Mouse (Mus musculus): ENCODE data around the gene Sdk1. TPM values are rescaled to one million over a fixed set of nuclear protein-coding genes. Genes with fewer than 3 reads are reported as not detected.

Sdk1 gene
- polyA plus RNA-seq, 1 experiment from 2014 or later: 0.80 TPM

DNA sequence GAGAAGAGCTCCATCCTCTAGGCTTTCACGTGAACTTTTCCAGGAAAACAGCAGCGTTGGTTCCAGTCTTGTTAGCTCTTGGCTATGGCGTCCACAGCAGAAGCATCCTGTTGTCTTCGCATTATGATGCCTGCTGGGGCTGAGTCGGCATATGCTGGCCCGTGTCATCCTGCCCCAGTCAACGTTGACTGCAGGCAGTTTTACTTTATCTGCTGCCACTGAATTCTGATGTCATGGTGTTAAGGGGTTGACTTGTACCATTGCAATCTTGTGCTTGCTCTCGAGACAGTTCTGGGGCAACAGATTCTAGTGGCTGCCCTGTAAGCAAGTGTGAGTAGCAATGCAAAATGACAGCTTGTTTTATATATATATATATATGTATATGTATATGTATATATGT, 153.3 kb downstream of the Sdk1 start:
- no peak for ATAC-seq
- no peak overlapping the region for H3K4me3 ChIP-seq
- no peaks in the 10 kb centered on the region for H3K9me3 ChIP-seq (replicated peaks)
- H3K4me2 ChIP-seq: no peak overlapping the region
- no peaks in the 10 kb centered on the region for H3K36me3 ChIP-seq
- WGBS (ENCODE audit: insufficient replicate concordance): 66% methylated on average over 8 of the region's 8 CpGs
- no peaks in the 10 kb centered on the region for H3K27me3 ChIP-seq (replicated peaks)
- H3K9ac ChIP-seq: no peak overlapping the region
- no peak overlapping the region for H3K27ac ChIP-seq
- no peaks in the 10 kb centered on the region for H3K4me1 ChIP-seq

DNA sequence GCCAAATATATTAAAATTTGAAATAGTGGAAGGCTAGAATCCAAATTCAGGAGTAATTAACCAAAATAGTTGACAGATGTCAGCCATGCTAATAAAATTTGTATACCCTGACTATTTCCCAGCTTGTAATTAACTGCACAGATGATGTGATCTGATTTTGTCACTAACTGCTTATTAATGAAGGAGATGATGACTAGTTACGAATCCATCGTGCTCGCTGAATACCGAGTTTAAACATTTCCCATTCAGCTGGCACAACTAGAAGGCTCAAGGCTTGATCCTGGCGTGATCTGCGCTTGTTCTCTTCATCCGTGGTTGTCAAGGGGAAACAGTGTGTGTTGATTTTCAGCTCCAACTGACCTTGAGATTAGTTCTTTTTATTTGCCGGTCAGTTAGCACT, 162.5 kb downstream of the Sdk1 start:
- WGBS (ENCODE audit: insufficient replicate concordance): 70% methylated on average over 8 of the region's 8 CpGs
- Histone ChIP-seq H3K27me3 (replicated peaks) (no peaks in the 10 kb centered on the region), H3K4me2 (no peak overlapping the region), H3K4me3 (no peak overlapping the region), H3K9ac (no peak overlapping the region), H3K4me1 (no peaks in the 10 kb centered on the region), H3K9me3 (replicated peaks) (no peaks in the 10 kb centered on the region), H3K36me3 (no peaks in the 10 kb centered on the region), H3K27ac (no peak overlapping the region)
- no peak for ATAC-seq

DNA sequence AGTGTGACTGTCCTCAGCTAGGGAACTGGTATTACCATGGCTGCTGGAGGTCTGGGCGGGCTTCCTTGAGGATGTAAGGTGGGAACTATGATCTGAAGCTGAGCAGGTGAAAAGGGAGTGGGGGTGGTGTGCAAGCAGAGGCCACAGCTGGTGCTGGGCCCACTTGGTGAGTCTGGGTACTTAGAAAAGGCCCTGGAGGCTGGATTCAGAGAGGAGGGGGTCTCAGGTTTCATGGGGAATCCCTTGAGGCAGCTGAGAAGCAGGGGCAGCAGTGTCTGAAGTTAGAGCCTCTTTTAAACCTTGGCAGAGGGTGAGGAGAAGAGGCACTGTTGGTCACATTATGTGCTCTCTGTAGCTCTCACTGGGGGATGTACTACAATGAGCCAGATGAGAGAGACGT, 163.4 kb downstream of the Sdk1 start:
- H3K27ac ChIP-seq: no peak overlapping the region
- H3K27me3 ChIP-seq (replicated peaks): no peaks in the 10 kb centered on the region
- 17% methylated on average over 2 of the region's 2 CpGs for WGBS (ENCODE audit: insufficient replicate concordance)
- H3K4me2 ChIP-seq: no peak overlapping the region
- no peaks in the 10 kb centered on the region for H3K4me1 ChIP-seq
- no peak overlapping the region for H3K4me3 ChIP-seq
- no peak for ATAC-seq
- H3K9ac ChIP-seq: no peak overlapping the region
- H3K9me3 ChIP-seq (replicated peaks): no peaks in the 10 kb centered on the region
- no peaks in the 10 kb centered on the region for H3K36me3 ChIP-seq

DNA sequence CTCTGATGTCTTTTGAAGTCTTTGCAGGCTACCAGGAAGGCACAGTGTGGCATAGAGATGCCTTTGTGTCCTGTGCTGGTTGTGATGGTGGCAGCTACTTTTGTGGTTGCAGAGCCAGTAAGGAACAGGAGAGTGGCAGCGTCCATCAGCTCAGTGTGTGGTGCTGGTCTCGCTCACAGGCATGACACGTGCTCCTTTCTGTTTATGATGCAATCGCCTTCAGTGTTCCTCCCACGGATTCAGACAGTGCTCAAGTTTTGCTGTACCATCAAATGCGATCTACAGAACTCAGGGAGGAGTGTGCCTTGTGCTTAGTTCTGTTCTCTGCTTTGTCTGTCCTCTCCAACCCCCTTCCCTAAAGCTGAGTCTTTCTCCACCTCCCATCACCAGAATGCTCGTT, 165.6 kb downstream of the Sdk1 start:
- ATAC-seq: no peak

DNA sequence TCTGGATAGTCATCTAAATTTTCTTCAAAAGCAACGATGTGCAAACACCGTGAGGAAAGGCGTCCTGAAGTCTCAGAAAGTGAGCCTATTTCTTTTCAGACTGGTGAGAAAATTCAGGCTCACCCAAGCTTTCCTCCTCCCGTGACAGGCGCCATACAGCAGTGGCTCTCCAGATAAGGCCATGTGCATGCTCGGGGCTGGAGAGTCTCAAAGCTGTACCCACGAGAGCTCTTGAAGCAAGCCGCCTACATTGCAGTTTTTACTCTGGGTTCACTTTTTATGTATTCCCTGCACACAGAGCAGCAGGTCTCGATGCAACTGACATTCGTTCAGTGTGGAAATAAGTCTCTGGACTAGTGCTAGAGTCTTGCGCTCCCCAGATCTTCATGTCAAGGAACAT, 171.7 kb downstream of the Sdk1 start:
- Histone ChIP-seq H3K4me2 (no peak overlapping the region), H3K36me3 (no peaks in the 10 kb centered on the region), H3K9me3 (replicated peaks) (no peaks in the 10 kb centered on the region), H3K9ac (no peak overlapping the region), H3K27ac (no peak overlapping the region), H3K4me1 (no peaks in the 10 kb centered on the region), H3K4me3 (no peak overlapping the region), H3K27me3 (replicated peaks) (no peaks in the 10 kb centered on the region)
- WGBS (ENCODE audit: insufficient replicate concordance): 60% methylated on average over 11 of the region's 11 CpGs
- ATAC-seq: no peak

More for the DNA sequence above, 165.6 kb downstream of the Sdk1 start:
- Histone ChIP-seq H3K27ac (no peak overlapping the region), H3K36me3 (no peaks in the 10 kb centered on the region), H3K4me3 (no peak overlapping the region), H3K4me2 (no peak overlapping the region), H3K27me3 (replicated peaks) (no peaks in the 10 kb centered on the region), H3K9ac (no peak overlapping the region), H3K4me1 (no peaks in the 10 kb centered on the region), H3K9me3 (replicated peaks) (no peaks in the 10 kb centered on the region)
- 47% methylated on average over 7 of the region's 7 CpGs for WGBS (ENCODE audit: insufficient replicate concordance)

DNA sequence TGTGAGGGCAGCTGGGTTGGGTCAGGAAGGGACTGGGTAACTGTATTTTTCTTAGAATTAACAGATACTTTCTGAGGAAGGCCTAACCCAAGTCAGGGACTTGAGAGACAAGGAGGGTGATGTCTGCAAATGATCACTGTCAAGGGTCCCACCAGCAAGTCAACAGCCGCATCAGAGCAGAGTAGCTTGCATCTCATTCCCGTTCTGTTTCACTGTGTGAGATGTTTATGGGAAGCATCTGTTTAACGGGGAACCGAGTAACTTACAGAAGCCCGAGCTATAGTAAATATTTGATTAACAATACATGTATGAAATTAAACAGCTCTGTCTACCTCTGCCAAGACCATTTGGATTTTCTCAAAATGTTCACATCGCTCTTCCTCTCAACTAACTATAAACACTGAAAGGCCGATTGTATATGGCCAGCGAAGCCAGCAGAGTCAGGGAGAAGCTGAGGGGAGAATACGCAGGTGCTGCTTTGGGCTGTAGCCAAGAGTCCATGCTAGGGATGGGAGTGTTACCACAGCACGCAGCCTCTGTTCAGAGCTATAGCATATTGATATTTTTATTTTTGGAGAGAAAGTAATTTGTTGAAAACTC, 174.5 kb downstream of the Sdk1 start:
- Histone ChIP-seq H3K27me3 (replicated peaks) (no peaks in the 10 kb centered on the region), H3K4me2 (no peak overlapping the region), H3K9me3 (replicated peaks) (no peaks in the 10 kb centered on the region), H3K36me3 (no peaks in the 10 kb centered on the region), H3K9ac (no peak overlapping the region), H3K4me3 (no peak overlapping the region), H3K27ac (no peak overlapping the region), H3K4me1 (no peaks in the 10 kb centered on the region)
- WGBS (ENCODE audit: insufficient replicate concordance): 71% methylated on average over 10 of the region's 10 CpGs
- ATAC-seq: no peak

DNA sequence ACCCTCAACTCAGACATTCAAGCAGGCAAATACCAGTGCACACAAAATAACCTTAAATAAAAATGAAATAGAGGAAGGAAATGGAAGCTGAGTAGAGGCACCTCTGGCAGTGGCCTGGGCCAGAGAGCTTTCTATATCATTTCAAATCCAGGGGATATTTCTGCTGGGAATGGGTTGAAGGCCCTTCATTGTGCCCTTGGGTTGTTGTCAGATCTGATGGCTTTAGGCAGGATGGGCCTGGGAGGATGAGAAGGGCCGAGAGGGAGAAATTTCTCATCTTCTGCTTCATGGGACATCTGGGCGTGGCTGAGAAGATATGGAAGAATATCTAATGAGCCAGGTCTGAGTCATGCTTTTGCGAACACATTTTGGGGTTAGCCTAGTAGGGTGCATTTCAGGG, 186.8 kb downstream of the Sdk1 start:
- Histone ChIP-seq H3K4me2 (no peak overlapping the region), H3K9ac (no peak overlapping the region), H3K27me3 (replicated peaks) (no peaks in the 10 kb centered on the region), H3K27ac (no peak overlapping the region), H3K4me3 (no peak overlapping the region), H3K36me3 (no peaks in the 10 kb centered on the region), H3K4me1 (no peaks in the 10 kb centered on the region), H3K9me3 (replicated peaks) (no peaks in the 10 kb centered on the region)
- ATAC-seq: no peak
- 58% methylated on average over 3 of the region's 3 CpGs for WGBS (ENCODE audit: insufficient replicate concordance)

DNA sequence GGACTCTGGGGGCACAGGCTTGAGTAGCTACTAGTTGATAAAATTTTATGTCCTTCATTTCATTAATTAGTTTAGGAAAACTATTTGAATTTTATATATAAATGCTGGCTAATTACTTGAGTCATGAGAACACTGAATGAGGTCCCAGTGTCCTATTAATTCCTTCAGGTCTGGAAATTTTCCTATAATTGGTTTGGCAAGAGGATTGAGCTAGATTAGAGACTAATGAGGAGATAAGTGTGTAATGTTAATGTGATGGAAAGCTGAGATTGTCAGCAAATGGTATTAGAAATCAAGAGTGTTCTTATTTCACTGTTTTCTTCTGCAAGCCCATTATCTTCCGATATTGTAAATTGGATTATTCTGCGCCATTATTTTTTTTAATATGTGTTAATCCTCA, 192.0 kb downstream of the Sdk1 start:
- 74% methylated on average over 2 of the region's 2 CpGs for WGBS (ENCODE audit: insufficient replicate concordance)
- no peaks in the 10 kb centered on the region for H3K36me3 ChIP-seq
- H3K4me2 ChIP-seq: no peak overlapping the region
- no peak for ATAC-seq
- H3K4me1 ChIP-seq: no peaks in the 10 kb centered on the region
- H3K27ac ChIP-seq: no peak overlapping the region
- H3K4me3 ChIP-seq: no peak overlapping the region
- no peaks in the 10 kb centered on the region for H3K9me3 ChIP-seq (replicated peaks)
- no peaks in the 10 kb centered on the region for H3K27me3 ChIP-seq (replicated peaks)
- no peak overlapping the region for H3K9ac ChIP-seq

DNA sequence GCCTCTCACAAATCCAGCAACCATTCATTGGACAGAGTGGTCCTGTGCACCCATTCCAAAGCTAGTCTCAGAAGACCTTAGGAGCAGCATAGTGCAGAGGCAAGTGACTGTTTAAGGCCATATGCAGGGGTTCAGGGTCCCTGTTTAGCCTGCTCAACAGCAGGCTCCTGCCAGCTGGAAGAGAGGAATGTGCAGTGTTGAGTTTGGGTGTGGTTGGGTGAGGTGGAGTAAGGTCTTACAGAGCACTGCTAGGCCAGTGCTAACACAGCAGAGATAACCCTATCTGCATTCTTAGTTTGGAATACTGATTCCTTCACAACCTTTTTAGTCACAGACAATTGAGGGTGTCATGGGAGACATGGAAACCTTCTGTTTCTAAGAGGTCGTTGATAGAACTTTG, 206.0 kb downstream of the Sdk1 start:
- WGBS (ENCODE audit: insufficient replicate concordance): 39% methylated on average over 1 of the region's 1 CpGs
- no peak overlapping the region for H3K9ac ChIP-seq
- no peak for ATAC-seq
- no peaks in the 10 kb centered on the region for H3K27me3 ChIP-seq (replicated peaks)
- no peak overlapping the region for H3K27ac ChIP-seq
- H3K4me3 ChIP-seq: no peak overlapping the region
- no peak overlapping the region for H3K4me2 ChIP-seq
- H3K36me3 ChIP-seq: no peaks in the 10 kb centered on the region
- no peaks in the 10 kb centered on the region for H3K4me1 ChIP-seq
- H3K9me3 ChIP-seq (replicated peaks): no peaks in the 10 kb centered on the region

DNA sequence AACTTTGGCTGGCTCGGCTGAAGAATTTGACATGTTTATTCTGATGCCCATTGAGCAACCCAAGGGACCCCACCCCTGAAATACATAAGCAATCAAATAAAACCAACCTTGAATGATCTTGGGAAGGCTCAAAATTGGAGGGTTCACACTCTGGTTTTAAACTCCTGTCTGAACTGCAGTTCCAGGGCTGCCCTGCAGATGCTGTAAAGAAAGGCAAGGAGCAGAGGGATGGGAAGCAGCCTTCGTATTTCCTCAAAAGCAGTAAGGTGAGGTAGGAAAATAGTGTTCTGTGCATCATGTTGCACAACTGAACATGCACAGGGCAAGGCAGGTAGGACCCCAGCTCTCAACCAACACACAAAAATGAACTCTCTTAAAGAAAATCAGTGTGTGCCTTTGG, 222.1 kb downstream of the Sdk1 start:
- Histone ChIP-seq H3K4me2 (no peak overlapping the region), H3K27me3 (replicated peaks) (no peaks in the 10 kb centered on the region), H3K9me3 (replicated peaks) (no peaks in the 10 kb centered on the region), H3K9ac (no peak overlapping the region), H3K4me1 (no peaks in the 10 kb centered on the region), H3K4me3 (no peak overlapping the region), H3K36me3 (no peaks in the 10 kb centered on the region), H3K27ac (no peak overlapping the region)
- WGBS (ENCODE audit: insufficient replicate concordance): 63% methylated on average over 2 of the region's 2 CpGs
- no peak for ATAC-seq

DNA sequence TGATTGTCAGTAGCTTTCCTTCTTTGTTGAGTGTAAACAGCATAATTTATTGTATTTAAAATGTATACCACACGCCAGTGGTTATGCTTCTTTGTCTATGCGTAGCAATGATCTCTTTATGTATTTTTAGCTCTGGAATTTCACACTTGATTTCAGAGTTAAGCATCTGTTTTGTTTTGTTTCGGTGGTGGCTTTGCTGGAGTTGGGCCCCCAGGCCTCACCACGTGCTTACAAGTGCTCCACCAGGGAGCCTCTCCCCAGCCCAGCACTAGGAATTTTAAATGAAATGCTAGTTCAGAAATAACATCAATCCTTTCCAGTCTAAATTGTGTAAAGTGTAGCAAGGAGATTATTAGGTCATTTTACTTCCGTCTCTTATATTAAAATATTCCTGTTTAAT, 227.5 kb downstream of the Sdk1 start:
- Histone ChIP-seq H3K27me3 (replicated peaks) (no peaks in the 10 kb centered on the region), H3K9ac (no peak overlapping the region), H3K4me2 (no peak overlapping the region), H3K36me3 (no peaks in the 10 kb centered on the region), H3K9me3 (replicated peaks) (no peaks in the 10 kb centered on the region), H3K4me3 (no peak overlapping the region), H3K4me1 (no peaks in the 10 kb centered on the region), H3K27ac (no peak overlapping the region)
- ATAC-seq: no peak
- WGBS (ENCODE audit: insufficient replicate concordance): 51% methylated on average over 5 of the region's 5 CpGs

DNA sequence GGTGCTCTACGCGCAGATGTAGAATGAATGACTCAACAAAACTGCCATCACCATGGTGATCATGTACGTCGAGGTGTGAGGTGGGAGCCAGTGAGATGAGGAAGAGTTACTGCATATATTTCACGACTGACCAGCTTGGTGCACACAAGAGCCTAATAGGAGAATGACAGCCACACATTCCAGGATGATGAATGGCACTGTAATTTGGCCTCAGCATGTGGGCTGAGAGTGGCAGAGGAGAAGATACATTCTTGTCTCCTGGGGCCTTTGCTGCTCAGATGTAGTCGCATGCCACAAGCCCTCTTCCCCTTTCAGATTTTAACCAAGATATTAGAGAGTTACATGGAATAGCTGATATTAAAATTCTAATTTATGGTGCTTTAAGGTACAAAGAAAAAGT, 264.0 kb downstream of the Sdk1 start:
- Histone ChIP-seq H3K27me3 (replicated peaks) (no peaks in the 10 kb centered on the region), H3K4me2 (no peak overlapping the region), H3K9me3 (replicated peaks) (no peaks in the 10 kb centered on the region), H3K4me1 (no peaks in the 10 kb centered on the region), H3K9ac (no peak overlapping the region), H3K4me3 (no peak overlapping the region), H3K27ac (no peak overlapping the region), H3K36me3 (no peaks in the 10 kb centered on the region)
- no peak for ATAC-seq
- 71% methylated on average over 6 of the region's 6 CpGs for WGBS (ENCODE audit: insufficient replicate concordance)

DNA sequence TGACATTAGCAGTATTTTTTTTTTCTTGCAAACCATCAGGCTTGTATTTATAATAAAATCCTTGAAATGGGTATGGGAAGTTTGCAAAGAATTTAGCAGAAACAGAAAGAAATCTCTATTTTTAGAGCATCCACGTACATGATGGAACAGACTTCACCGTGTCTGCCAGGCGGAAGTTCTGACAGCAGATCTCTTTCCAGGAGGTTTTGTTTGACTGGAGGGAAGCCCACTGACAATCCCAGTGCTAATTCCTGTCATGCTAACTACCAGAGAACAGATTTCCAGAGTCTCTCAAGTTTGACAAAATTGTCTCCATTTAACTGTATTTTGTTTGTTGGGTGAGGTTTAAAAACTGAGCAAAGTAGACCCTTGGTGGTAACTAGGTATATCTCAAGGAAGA, 265.1 kb downstream of the Sdk1 start:
- no peaks in the 10 kb centered on the region for H3K27me3 ChIP-seq (replicated peaks)
- H3K4me3 ChIP-seq: no peak overlapping the region
- H3K9me3 ChIP-seq (replicated peaks): no peaks in the 10 kb centered on the region
- H3K27ac ChIP-seq: no peak overlapping the region
- H3K4me2 ChIP-seq: no peak overlapping the region
- H3K9ac ChIP-seq: no peak overlapping the region
- H3K4me1 ChIP-seq: no peaks in the 10 kb centered on the region
- H3K36me3 ChIP-seq: no peaks in the 10 kb centered on the region
- 75% methylated on average over 3 of the region's 3 CpGs for WGBS (ENCODE audit: insufficient replicate concordance)
- no peak for ATAC-seq
